11 mouse cellular contexts compared by ENCODE assay signal in genomic region chr3:126044327-126044726, GRCm38 (mm10).
DNase-seq lines count a peak whose midpoint lies in the region; ATAC-seq and TF ChIP-seq lines count a peak whose summit lies in the region.
"Had no signal": no experiment of that assay in that cellular context is flagged by ENCODE, and none has a peak within 500 bp of the region (broad histone marks: within the 10 kb centered on the region; RNA-seq: fewer than 3 reads in every experiment).

No protein-coding gene starts in this region.

- no peaks in the 10 kb centered on the region for H3K79me2 ChIP-seq in myocyte (ENCODE audit: control insufficient read depth, insufficient read depth)

- no peak overlapping the region for H3K9ac ChIP-seq in forebrain, embryonic 12.5 days
- no peak overlapping the region for H3K9ac ChIP-seq in lung, embryonic 16.5 days (ENCODE audit: low read length)
- H3K9ac ChIP-seq: intestine, embryonic 15.5 days had no signal

- DNase-seq in forebrain, embryonic 10.5 days (ENCODE audit: extremely low spot score, low spot score), result no peak
- DNase-seq in lung, postnatal 14 days, result no peak
- peak; percentile 46 for DNase-seq in embryo, embryonic 10.5 days (ENCODE audit: low spot score)
- no peak for DNase-seq in spleen, postnatal 14 days (ENCODE audit: low spot score in 2 of 2)
- no peak for DNase-seq in adrenal gland, adult 18-20 months (ENCODE audit: low spot score in 2 of 2)
- DNase-seq: B cell, adult 2 months; spleen, adult 18-20 months had no signal

- no peak for TF ChIP-seq POLR2A in myocyte (IDR thresholded peaks at IDR 0.05; ENCODE audit: insufficient read length, low read depth)

- no peak overlapping the region for H3K27ac ChIP-seq in forebrain, embryonic 12.5 days
- no peak overlapping the region for H3K27ac ChIP-seq in forebrain, embryonic 10.5 days
- H3K27ac ChIP-seq in lung, embryonic 16.5 days (ENCODE audit: low read length), result 0 out of 2 replicates have a peak overlapping the region, but pooled peaks have one; percentile 36
- H3K27ac ChIP-seq: intestine, embryonic 15.5 days had no signal

- H3K36me3 ChIP-seq in forebrain, embryonic 12.5 days (replicated peaks), result no peaks in the 10 kb centered on the region
- H3K36me3 ChIP-seq in forebrain, embryonic 10.5 days (replicated peaks), result no peaks in the 10 kb centered on the region
- H3K36me3 ChIP-seq in lung, embryonic 16.5 days (ENCODE audit: control insufficient read depth, insufficient read depth, low read length), result no peaks in the 10 kb centered on the region
- H3K36me3 ChIP-seq in myocyte (ENCODE audit: control insufficient read depth, insufficient read depth), result no peaks in the 10 kb centered on the region
- H3K36me3 ChIP-seq: intestine, embryonic 15.5 days had no signal

- H3ac ChIP-seq in myocyte (ENCODE audit: control insufficient read depth, insufficient read length), result no peak overlapping the region

- no peaks in the 10 kb centered on the region for H3K27me3 ChIP-seq in forebrain, embryonic 12.5 days
- no peaks in the 10 kb centered on the region for H3K27me3 ChIP-seq in forebrain, embryonic 10.5 days (ENCODE audit: poor library complexity, severe bottlenecking)
- no peaks in the 10 kb centered on the region for H3K27me3 ChIP-seq in lung, embryonic 16.5 days (ENCODE audit: control insufficient read depth, insufficient read depth, low read depth, low read length)
- no peaks in the 10 kb centered on the region for H3K27me3 ChIP-seq in myocyte (ENCODE audit: control insufficient read depth, insufficient read depth, insufficient read length)
- H3K27me3 ChIP-seq: intestine, embryonic 15.5 days had no signal

- peak; percentile 60; the same call in 1 of the 2 replicates for ATAC-seq in forebrain, embryonic 12.5 days (ENCODE audit: low FRiP score)
- ATAC-seq in lung, embryonic 16.5 days (ENCODE audit: low read depth), result peak; percentile 93
- ATAC-seq: intestine, embryonic 15.5 days had no signal

- H3K4me3 ChIP-seq in forebrain, embryonic 12.5 days (replicated peaks), result no peak overlapping the region
- H3K4me3 ChIP-seq in forebrain, embryonic 10.5 days, result no peak overlapping the region
- H3K4me3 ChIP-seq in lung, embryonic 16.5 days (ENCODE audit: low read length), result no peak overlapping the region
- no peak overlapping the region for H3K4me3 ChIP-seq in myocyte
- H3K4me3 ChIP-seq: intestine, embryonic 15.5 days had no signal

- WGBS in forebrain, embryonic 12.5 days, result 10% methylated on average over 3 of the region's 3 CpGs
- 38% methylated on average over 3 of the region's 3 CpGs for WGBS in forebrain, embryonic 10.5 days
- WGBS in lung, embryonic 16.5 days, result 6% methylated on average over 3 of the region's 3 CpGs

- H3K9me3 ChIP-seq in forebrain, embryonic 12.5 days, result no peaks in the 10 kb centered on the region
- H3K9me3 ChIP-seq in forebrain, embryonic 10.5 days, result no peaks in the 10 kb centered on the region
- H3K9me3 ChIP-seq in lung, embryonic 16.5 days (ENCODE audit: control insufficient read depth, low read length), result no peaks in the 10 kb centered on the region
- H3K9me3 ChIP-seq: intestine, embryonic 15.5 days had no signal

- H3K4me2 ChIP-seq in forebrain, embryonic 12.5 days, result no peak overlapping the region
- no peak overlapping the region for H3K4me2 ChIP-seq in lung, embryonic 16.5 days (ENCODE audit: low read depth, low read length)
- peak overlapping the region; percentile 24 for H3K4me2 ChIP-seq in myocyte (ENCODE audit: low read depth)
- H3K4me2 ChIP-seq: intestine, embryonic 15.5 days had no signal

- H3K4me1 ChIP-seq in forebrain, embryonic 12.5 days, result peaks cover 5% of the 10 kb centered on the region; the same call in 1 of the 2 replicates
- H3K4me1 ChIP-seq in forebrain, embryonic 10.5 days, result peaks cover 9% of the 10 kb centered on the region
- no peaks in the 10 kb centered on the region for H3K4me1 ChIP-seq in lung, embryonic 16.5 days (replicated peaks; ENCODE audit: control insufficient read depth, insufficient read depth, low read length)
- H3K4me1 ChIP-seq: intestine, embryonic 15.5 days had no signal

TF ChIP-seq in myocyte, 11 proteins besides CTCF, POLR2A, EP300 and RAD21:
- TF ChIP-seq TCF12 (IDR thresholded peaks at IDR 0.05; ENCODE audit: insufficient read depth, poor library complexity, severe bottlenecking), result no peak
- no peak for TF ChIP-seq TCF3 (IDR thresholded peaks at IDR 0.05; ENCODE audit: insufficient read length, low read depth)
- no peak for TF ChIP-seq E2F4 (IDR thresholded peaks at IDR 0.05; ENCODE audit: insufficient read depth)
- TF ChIP-seq CEBPB (IDR thresholded peaks at IDR 0.05; ENCODE audit: insufficient read depth, poor library complexity, severe bottlenecking), result no peak
- TF ChIP-seq MYOG (IDR thresholded peaks at IDR 0.05; ENCODE audit: control insufficient read depth in 1 of 3, insufficient read depth in 1 of 3, insufficient read length in 2 of 3, low read depth in 2 of 3), result no peak
- no peak for TF ChIP-seq USF1 (IDR thresholded peaks at IDR 0.05; ENCODE audit: low read depth)
- no peak for TF ChIP-seq POLR2AphosphoS2 (IDR thresholded peaks at IDR 0.05; ENCODE audit: insufficient read length, low read depth)
- no peak for TF ChIP-seq REST (IDR thresholded peaks at IDR 0.05; ENCODE audit: insufficient read depth, insufficient read length)
- TF ChIP-seq MAX (IDR thresholded peaks at IDR 0.05; ENCODE audit: low read depth), result no peak
- no peak for TF ChIP-seq MYOD1 (IDR thresholded peaks at IDR 0.05; ENCODE audit: control insufficient read depth in 1 of 3, insufficient read length in 2 of 3, low read depth in 2 of 3)
- TF ChIP-seq SRF (IDR thresholded peaks at IDR 0.05; ENCODE audit: control insufficient read depth, insufficient read length, low read depth), result no peak
